Mouse (Mus musculus) heart, adult 2 months (tissue): ENCODE data around the gene Psmb1. TPM values are rescaled to one million over a fixed set of nuclear protein-coding genes. Genes with fewer than 3 reads are reported as not detected.

ENCODE experiments used
- DNase-seq, 2 experiments: peaks; one replicate each; pipeline ENCODE4 v3.0.0; 2021
- H3K27ac ChIP-seq: fragments of 200-600 bp; 2 replicates; pipeline ENCODE4 v1.8.1; 2022
- H3K27me3 ChIP-seq: fragments of 200-500 bp; 2 replicates; pipeline ENCODE4 v1.6.1; 2012; ENCODE audit warnings: mild to moderate bottlenecking, low read length, inconsistent platforms, mixed read lengths; ENCODE audit not compliant: control insufficient read depth, insufficient read depth
- H3K36me3 ChIP-seq: fragments of 200-500 bp; 2 replicates; pipeline ENCODE4 v1.6.1; 2012; ENCODE audit warnings: low read length, inconsistent platforms; ENCODE audit not compliant: control insufficient read depth, insufficient read depth
- H3K4me1 ChIP-seq: fragments of 200-500 bp; 2 replicates; pipeline ENCODE4 v1.6.1; 2011; ENCODE audit warnings: low read length; ENCODE audit not compliant: control insufficient read depth, insufficient read depth
- H3K4me3 ChIP-seq: fragments of 200-600 bp; 2 replicates; pipeline ENCODE4 v1.8.1; 2022
- H3K79me2 ChIP-seq: fragments of 200-500 bp; replicated peaks from 2 replicates; pipeline ENCODE4 v1.6.1; 2012; ENCODE audit warnings: mild to moderate bottlenecking, inconsistent platforms, low read length, moderate library complexity, mixed read lengths; ENCODE audit not compliant: control insufficient read depth, insufficient read depth
- H3K9ac ChIP-seq: fragments of 200-500 bp; 2 replicates; pipeline ENCODE4 v1.6.1; 2012; ENCODE audit warnings: low read depth, mild to moderate bottlenecking, control low read depth, inconsistent platforms, low read length, mixed read lengths
- CTCF ChIP-seq: fragments of 200-600 bp; IDR thresholded peaks from 2 replicates; pipeline ENCODE4 v1.8.1; 2022; ENCODE audit warnings: antibody characterized with exemption, mild to moderate bottlenecking, moderate library complexity
- EP300 ChIP-seq: fragments of 200-500 bp; IDR thresholded peaks from 2 replicates; pipeline ENCODE4 v1.6.1; 2011; ENCODE audit warnings: low read depth, low read length, control low read depth; ENCODE audit not compliant: insufficient read depth
- POLR2A ChIP-seq: fragments of 200-500 bp; IDR thresholded peaks from 2 replicates; pipeline ENCODE4 v1.6.1; 2011; ENCODE audit warnings: mild to moderate bottlenecking, low read depth, low read length, control low read depth; ENCODE audit not compliant: insufficient read depth
- WGBS: fragments of 180-500 bp; shearing (Covaris S2); methylation state at CpG from one replicate; pipeline ENCODE4 v1.1.7; 2018; 5-methylcytosine and 5-hydroxymethylcytosine counted together
- intact Hi-C: fragments of 180-260 bp; cut with DNase I; formaldehyde crosslinking; loops from one replicate; pipeline ENCODE4 v1.15.1; 2025
- polyA plus RNA-seq: library from polyadenylated mRNA; depleted of rRNA; stranded (reverse); fragments of >200 nt; gene quantifications from 2 replicates; pipeline ENCODE4 v1.2.3, GENCODE M21; 2012
- total RNA-seq, 2 experiments: library from RNA; stranded (reverse); gene quantifications; 2 replicates each; pipeline ENCODE4 v1.2.3; 2021

Gene Psmb1
- total and polyA plus RNA-seq, 3 experiments = 93.1 to 125 (median 109) TPM

GRCm38 (mm10) chr17:15535162-15535800, 35.7 kb upstream of the Psmb1 start:
- Histone ChIP-seq H3K4me3 (no peak overlapping the region), H3K36me3 (no peaks in the 10 kb centered on the region), H3K27me3 (peaks cover 3% of the 10 kb centered on the region; the same call in 1 of the 2 replicates), H3K4me1 (no peaks in the 10 kb centered on the region), H3K9ac (no peak overlapping the region), H3K79me2 (no peaks in the 10 kb centered on the region), H3K27ac (no peak overlapping the region)
- TF ChIP-seq POLR2A (no peak), EP300 (no peak), CTCF (no peak)
- WGBS = 61% methylated on average over 11 of the region's 11 CpGs
- intact Hi-C loops = no loop called here
- no peak for DNase-seq

GRCm38 (mm10) chr17:15530141-15530540, 30.6 kb upstream of the Psmb1 start:
- no peak overlapping the region for H3K4me3 ChIP-seq
- TF ChIP-seq CTCF = peak; percentile 56
- TF ChIP-seq EP300 = no peak
- TF ChIP-seq POLR2A = no peak
- DNase-seq = no peak
- WGBS = 20% methylated on average over 5 of the region's 5 CpGs
- H3K4me1 ChIP-seq = peaks cover 4% of the 10 kb centered on the region
- H3K9ac ChIP-seq = no peak overlapping the region
- no peak overlapping the region for H3K27ac ChIP-seq
- H3K27me3 ChIP-seq = no peaks in the 10 kb centered on the region
- H3K79me2 ChIP-seq = no peaks in the 10 kb centered on the region
- intact Hi-C loops = no loop called here
- peaks cover 2% of the 10 kb centered on the region; the same call in 1 of the 2 replicates for H3K36me3 ChIP-seq

GRCm38 (mm10) chr17:15528887-15529286, 29.3 kb upstream of the Psmb1 start:
- Histone ChIP-seq H3K79me2 (no peaks in the 10 kb centered on the region), H3K27ac (no peak overlapping the region), H3K36me3 (peaks cover 2% of the 10 kb centered on the region), H3K9ac (no peak overlapping the region), H3K4me3 (no peak overlapping the region), H3K27me3 (no peaks in the 10 kb centered on the region), H3K4me1 (peaks cover 4% of the 10 kb centered on the region)
- TF ChIP-seq CTCF = no peak
- no peak for TF ChIP-seq POLR2A
- no peak for TF ChIP-seq EP300
- intact Hi-C loops = no loop called here
- DNase-seq = no peak
- 77% methylated on average over 2 of the region's 2 CpGs for WGBS

- intact Hi-C loops = loop anchor here (1.0 to 2.0 kb wide), 2 partner anchors 29 to 37 kb away; partner anchors contain the start of gene Prdm9
- DNase-seq = no peak
- no peak for TF ChIP-seq POLR2A
- TF ChIP-seq EP300 = no peak
- no peak for TF ChIP-seq CTCF
- WGBS = 38% methylated on average over 3 of the region's 3 CpGs
- H3K27me3 ChIP-seq = no peaks in the 10 kb centered on the region
- no peaks in the 10 kb centered on the region for H3K79me2 ChIP-seq
- peaks cover 2% of the 10 kb centered on the region for H3K36me3 ChIP-seq
- H3K4me3 ChIP-seq = peak overlapping the region; percentile 65
- H3K4me1 ChIP-seq = peaks cover 4% of the 10 kb centered on the region
- peak overlapping the region; percentile 88 for H3K27ac ChIP-seq
- H3K9ac ChIP-seq = no peak overlapping the region
These were observed 28.2 kb upstream of the Psmb1 start for GRCm38 (mm10) chr17:15527811-15528136.

GRCm38 (mm10) chr17:15526986-15527810, 27.6 kb upstream of the Psmb1 start, which contains the start of gene Pdcd2:
TSS of gene Pdcd2 (minus strand) at chr17:15527301.
- DNase-seq = peak; percentile 96
- intact Hi-C loops = loop anchor here (1.0 to 2.0 kb wide), 2 partner anchors 29 to 38 kb away; partner anchors contain the start of gene Prdm9
- H3K27me3 ChIP-seq = no peaks in the 10 kb centered on the region
- H3K9ac ChIP-seq = peak within 1 kb of the TSS; percentile 74
- H3K36me3 ChIP-seq = peaks cover 5% of the 10 kb centered on the region
- H3K4me1 ChIP-seq = peaks cover 4% of the 10 kb centered on the region
- peak within 1 kb of the TSS; percentile 65 for H3K4me3 ChIP-seq
- no peaks in the 10 kb centered on the region for H3K79me2 ChIP-seq
- under 1% methylated on average over 55 of the region's 55 CpGs for WGBS
- H3K27ac ChIP-seq = peak within 1 kb of the TSS; percentile 88
- TF ChIP-seq POLR2A (peak; percentile 87), CTCF (peak; percentile 59), EP300 (peak; percentile 68; the same call in 1 of the 2 replicates)

- Histone ChIP-seq H3K4me3 (peak overlapping the region; percentile 65), H3K79me2 (no peaks in the 10 kb centered on the region), H3K27ac (no peak overlapping the region; the same call in 1 of the 2 replicates), H3K4me1 (peaks cover 4% of the 10 kb centered on the region), H3K9ac (no peak overlapping the region), H3K36me3 (peaks cover 8% of the 10 kb centered on the region), H3K27me3 (no peaks in the 10 kb centered on the region)
- WGBS = 33% methylated on average over 10 of the region's 10 CpGs
- intact Hi-C loops = loop anchor here (2.0 kb wide), 1 partner anchor 38 kb away; the partner anchor contains the start of gene Prdm9
- TF ChIP-seq CTCF (no peak), EP300 (no peak), POLR2A (no peak)
- no peak for DNase-seq
These were observed 26.8 kb upstream of the Psmb1 start for GRCm38 (mm10) chr17:15526304-15526703.
